Mouse (Mus musculus) cerebellum, adult 11-12 months (tissue): Measurements from ENCODE around the gene Eng.

Experiments
- DNase-seq: peaks from one replicate; pipeline ENCODE4 v3.0.0; 2022

The Eng gene

GRCm38 (mm10) chr2:32645647-32646046 lies 748 bp upstream of the Eng start:
- no peak for DNase-seq

- DNase-seq: no peak
Measured at GRCm38 (mm10) chr2:32647366-32647765, 971 bp downstream of the Eng start.

- no peak for DNase-seq
Measured at GRCm38 (mm10) chr2:32653764-32654163, 7.4 kb downstream of the Eng start.

- DNase-seq: no peak
Measured at GRCm38 (mm10) chr2:32654743-32655393, 8.5 kb downstream of the Eng start.

GRCm38 (mm10) chr2:32655394-32655744 lies 9.0 kb downstream of the Eng start:
- DNase-seq: no peak

GRCm38 (mm10) chr2:32655826-32656225 lies 9.4 kb downstream of the Eng start:
- DNase-seq: no peak

DNA sequence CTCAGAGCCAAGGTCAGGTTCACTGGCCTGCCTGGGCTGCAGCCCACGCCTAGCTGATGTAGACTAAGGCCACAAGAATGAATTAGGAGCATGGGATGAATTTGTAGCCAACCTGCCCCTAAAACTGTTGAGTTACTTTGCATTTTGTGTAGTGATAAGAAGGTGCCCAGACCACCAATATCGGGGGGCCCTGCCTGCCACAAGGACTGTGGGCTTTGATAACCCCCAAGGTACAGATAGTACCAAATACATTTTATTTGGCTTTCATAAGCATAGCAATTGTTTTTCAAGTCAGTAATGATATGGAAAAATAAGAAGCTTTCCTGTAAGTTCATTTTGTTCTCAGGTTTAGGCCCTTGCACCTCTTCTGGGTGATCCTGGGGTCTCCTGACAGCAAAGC lies 12.5 kb downstream of the Eng start:
- no peak for DNase-seq

GRCm38 (mm10) chr2:32661509-32662107 lies 15.2 kb downstream of the Eng start:
- no peak for DNase-seq

DNA sequence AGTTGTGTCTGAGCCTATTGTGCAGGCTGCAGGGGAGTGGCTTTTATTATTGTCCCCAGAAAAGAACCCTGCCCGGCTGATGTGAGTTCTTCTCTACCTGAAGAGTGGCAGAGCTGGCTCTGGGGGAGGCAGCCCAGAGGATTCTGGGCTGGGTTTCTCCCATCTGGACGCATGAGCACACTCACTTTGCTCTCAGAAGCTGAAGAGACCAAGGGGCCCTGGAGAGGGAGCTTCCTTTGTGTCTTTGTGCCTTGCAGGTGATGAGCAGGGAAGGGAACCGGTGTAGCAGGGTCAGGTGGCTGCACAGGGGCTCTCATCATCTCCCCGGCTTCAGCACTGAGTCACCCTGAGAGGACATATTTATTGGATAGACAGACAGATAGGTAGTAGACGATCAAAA lies 15.9 kb downstream of the Eng start:
- DNase-seq: no peak

DNA sequence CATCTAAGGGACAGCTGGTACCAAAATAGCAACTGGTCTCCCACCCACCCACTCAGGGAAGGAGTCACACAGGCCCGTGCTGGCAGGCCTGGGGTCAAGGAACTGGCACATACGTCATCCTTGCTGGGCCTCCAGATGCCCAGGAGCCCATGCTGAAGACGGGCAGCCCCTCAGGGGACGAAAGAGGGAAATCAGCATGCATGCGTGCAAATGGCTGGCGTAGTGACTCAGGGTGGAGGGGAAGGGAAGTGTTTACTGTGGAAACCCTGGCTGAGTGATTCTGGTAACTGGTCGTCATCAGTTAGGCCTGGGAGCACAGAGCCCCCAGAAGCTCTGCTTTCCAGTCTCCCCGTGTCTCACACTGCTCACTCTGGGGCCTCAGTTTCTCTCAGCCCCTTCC lies 18.9 kb downstream of the Eng start:
- no peak for DNase-seq

DNA sequence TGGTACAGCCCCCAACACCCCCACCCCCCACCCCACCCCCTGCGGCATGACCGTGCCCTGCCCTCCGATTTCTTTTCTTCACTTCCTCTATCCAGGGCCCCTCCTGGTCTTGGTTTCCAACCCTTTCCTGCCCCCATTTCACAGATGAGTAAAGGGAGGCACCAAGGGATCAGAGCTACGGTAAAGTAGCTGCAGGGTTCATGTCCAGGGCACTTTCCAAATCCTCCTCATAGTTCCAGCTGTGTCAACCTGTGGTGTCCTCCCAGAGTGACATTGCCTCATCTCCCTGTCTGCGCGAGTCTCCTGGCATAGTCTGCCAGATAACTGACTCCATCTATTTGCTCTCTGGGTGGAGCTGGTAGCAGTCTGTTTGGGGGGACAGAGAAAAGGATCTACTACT lies 19.5 kb downstream of the Eng start:
- DNase-seq: no peak

GRCm38 (mm10) chr2:32667775-32668174 lies 21.4 kb downstream of the Eng start:
- DNase-seq: no peak

DNA sequence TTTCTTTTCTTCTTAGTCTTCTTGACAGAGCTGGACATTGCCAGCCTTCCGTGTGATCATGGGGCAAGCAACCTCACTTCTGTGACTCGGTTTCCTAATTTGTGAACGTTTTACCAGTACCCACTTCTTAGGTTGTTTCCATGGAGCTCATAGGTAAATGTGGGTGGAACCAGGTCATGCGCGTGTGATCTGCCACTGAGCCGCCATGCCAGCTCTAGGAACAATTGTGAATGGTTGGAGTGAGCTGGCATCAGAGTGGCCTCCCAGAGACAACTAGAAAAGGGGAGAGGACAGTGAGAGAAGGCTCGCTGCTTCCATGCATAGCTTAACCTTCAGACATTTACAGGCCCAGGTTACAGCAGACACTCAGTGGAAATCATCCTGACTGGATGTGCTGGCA lies 21.8 kb downstream of the Eng start:
- no peak for DNase-seq

GRCm38 (mm10) chr2:32669876-32670275 lies 23.5 kb downstream of the Eng start:
- no peak for DNase-seq

- no peak for DNase-seq
Measured at GRCm38 (mm10) chr2:32671147-32671546, 24.8 kb downstream of the Eng start.

DNA sequence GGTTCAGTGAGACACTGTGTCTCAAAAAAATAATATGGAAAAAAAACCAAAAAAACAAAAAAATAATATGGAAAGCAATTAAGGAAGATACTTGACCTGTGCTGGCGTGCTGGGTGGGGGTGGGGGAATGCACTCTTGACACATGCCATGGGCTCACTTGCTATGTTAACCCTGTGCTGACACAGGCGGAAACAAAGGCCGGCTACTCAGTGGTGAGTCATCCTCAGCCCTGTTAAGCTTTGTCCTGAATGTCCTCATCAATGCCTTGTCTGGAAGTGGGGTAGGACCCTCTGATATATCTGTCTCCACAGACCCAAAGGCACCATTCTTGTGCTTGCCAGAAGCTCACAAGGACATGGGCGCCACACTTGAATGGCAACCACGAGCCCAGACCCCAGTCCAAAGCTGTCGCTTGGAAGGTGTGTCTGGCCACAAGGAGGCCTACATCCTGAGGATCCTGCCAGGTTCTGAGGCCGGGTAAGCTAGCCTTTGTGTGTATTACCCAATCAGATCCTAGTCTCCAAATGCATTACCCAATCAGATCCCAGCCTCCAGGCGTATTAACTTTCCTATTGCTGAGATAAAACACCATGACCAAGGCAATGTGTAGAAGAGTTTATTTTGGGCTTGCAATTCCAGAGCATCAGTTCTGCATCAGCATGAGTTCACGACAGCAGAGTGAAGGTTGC lies 25.7 kb downstream of the Eng start:
- no peak for DNase-seq

DNA sequence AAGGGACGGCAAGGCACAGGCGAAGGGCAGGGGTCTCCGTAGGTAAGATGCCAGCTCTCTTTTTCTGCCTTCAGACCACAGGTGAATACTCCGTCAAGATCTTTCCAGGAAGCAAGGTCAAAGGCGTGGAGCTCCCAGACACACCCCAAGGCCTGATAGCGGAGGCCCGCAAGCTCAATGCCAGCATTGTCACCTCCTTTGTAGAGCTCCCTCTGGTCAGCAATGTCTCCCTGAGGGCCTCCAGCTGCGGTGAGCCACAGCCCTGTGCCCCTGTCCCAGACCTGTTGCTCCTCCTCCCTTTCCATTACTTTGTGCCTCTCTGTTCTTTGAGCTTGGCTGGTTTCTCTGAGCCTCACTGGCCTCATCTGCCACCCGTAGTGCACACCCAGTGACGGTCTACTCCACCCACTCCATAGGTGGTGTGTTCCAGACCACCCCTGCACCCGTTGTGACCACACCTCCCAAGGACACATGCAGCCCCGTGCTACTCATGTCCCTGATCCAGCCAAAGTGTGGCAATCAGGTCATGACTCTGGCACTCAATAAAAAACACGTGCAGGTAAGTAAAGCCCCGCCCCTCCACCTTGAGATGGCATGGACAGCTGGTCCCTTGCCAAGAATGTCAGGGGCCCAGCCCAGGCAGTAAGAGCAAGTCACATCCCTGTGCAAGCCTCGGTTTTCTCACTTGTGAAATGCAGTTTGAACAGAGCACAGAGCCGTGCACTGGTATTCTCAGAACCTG lies 27.0 kb downstream of the Eng start:
- no peak for DNase-seq

DNA sequence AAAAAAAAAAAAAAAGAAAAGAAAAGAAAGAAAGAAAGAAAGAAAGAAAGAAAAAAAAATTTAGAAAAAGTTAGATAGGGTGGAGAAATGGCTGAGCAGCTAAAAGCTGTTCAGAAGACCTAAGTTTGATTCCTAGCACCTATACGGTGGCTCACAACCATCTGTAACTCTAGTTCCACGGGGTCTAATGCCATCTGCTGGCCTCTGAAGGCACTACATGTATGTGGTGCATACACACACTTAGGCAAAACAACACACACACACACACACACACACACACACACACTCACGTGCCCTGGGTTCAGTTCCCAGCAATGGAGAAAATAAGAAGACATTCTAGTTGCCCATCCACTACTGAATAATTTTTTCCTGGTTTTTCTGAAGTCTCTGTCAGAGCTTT lies 30.4 kb downstream of the Eng start:
- DNase-seq: no peak

GRCm38 (mm10) chr2:32677683-32678082 lies 31.3 kb downstream of the Eng start:
- no peak for DNase-seq

DNA sequence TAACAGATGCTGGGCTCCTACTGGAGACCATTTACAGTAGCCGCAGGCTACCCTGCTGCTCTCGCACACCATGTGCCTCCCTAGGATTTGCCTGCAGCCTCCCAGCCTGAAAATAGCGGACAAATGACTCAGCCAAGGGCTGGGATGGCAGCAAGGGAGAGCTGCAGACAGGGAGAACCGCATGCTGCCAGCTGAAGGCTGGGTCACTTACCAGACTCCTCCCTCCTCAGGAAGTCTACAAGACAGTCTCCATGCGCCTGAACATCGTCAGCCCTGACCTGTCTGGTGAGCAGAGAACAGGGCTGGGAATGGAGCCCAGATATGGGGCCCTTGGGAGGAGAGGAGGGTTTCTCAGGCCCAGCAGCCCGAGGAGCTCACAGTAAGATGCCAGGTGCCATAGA lies 33.7 kb downstream of the Eng start:
- DNase-seq: no peak

- DNase-seq: no peak
Measured at GRCm38 (mm10) chr2:32680961-32681650, 34.7 kb downstream of the Eng start.

GRCm38 (mm10) chr2:32681754-32682153 lies 35.4 kb downstream of the Eng start:
- no peak for DNase-seq

DNA sequence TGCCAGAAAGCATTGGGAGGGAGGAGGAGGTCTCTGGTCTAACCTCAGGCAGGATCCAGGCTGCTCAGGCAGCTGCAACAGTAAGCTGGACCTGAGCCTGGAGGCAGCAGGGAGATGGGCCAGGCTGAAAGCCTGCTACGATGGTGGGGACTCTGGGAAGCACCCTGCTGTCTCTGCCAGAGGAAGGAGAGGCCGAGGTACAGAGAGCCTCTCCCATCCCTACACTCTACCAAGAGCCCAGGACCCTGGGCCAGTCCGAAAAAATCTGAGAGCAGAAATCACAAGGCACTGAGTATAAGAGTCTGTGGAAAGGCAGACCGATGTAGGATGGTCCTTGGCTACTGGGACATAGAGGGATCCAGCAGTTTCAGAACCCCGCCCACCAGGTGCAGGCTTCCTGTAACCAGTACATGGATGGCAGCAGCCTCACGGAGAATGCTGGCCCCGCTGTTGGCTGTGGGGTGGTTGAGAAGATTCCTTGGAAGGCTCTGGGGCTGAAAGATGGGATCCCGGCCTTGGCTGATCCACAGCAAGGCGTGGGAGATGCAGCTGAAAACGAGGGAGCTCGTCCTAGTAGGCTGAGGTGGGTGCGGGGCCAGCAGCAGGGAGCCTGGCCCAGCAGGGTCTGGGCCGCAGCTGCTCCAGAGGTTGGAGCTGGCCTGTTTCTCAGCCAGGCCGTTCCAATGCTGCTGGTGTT lies 36.5 kb downstream of the Eng start:
- DNase-seq: no peak
